Mouse (Mus musculus) regulatory T cell (primary cell): ENCODE measurements around the gene Trim11.

Experiments used
- in situ Hi-C: fragments of 300-600 bp; cut with MboI, MseI; formaldehyde crosslinking; loops from one replicate; pipeline ENCODE4 v1.15.1; 2025; ENCODE audit warnings: high pct_unique_total_duplicates

Gene Trim11

DNA sequence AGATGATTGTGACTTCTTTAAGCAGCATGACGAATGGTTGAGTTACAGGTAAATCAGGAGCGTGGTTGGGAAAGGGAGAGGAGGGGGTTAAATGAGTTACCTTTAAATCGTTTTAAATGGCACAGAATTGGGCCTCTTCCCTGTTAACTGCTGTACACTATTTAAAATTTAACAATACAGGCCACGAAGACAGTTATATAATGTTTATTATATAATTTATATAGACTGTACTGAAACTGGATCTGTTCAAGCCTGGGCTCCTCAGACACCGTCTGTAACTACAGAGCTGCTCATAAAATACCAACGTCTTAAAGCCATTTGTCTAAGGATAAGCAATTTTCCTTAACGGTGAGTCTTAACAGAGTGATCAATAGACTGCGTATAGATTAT, 22.0 kb upstream of the Trim11 start:
- in situ Hi-C loops = no loop called here

DNA sequence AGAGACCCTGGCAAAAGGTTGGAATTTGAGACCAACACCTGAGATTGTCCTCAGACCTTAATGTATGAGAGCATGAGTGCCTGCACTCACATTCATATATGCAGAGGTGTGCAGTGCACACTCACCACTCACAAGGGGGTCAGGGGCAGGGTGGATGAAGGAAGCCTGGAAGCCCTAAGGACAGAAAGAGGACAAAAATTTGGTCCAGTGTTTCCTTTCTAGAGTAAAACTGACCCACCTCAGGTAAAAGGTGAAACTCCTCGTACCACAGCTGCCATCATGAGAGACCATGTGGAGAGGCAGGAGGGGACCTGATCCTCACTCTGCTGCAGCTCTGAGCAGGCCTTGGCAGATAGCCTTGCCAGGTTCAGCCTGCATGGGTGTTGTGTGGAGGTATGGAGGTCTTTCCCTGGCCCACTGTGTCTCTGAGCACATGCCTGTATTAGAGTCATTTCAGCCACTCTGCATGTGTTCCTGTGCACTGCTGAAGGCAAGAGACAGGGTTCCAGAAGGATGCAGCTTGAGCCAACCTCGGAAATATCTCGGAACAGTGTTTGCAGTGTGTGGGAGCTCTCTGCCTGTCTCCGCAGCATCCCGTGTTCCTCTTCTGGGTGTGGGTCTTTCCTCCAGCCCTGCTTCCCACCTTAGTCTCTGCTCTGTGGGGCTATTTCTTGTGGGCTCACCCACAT, 20.5 kb upstream of the Trim11 start:
- in situ Hi-C loops = no loop called here

DNA sequence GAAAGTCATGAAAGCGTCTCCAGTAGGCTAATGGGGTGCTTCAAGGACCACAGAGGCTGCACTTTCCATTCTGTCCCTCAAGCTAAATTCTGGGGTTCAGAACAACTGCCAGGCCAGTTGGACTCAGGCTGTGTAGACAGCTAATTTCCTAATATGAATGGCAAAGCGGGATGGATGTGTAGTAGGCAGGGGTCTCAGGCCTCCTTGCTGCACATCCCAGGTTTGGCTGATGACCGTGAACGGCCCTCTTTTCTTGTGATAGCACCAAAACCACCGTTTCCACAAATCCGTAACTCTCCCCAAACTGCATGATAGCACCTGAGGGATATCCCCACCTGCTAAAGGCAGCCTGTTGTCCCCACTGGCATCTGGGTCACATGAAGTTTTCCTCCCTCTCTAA, 19.4 kb upstream of the Trim11 start:
- in situ Hi-C loops = no loop called here

DNA sequence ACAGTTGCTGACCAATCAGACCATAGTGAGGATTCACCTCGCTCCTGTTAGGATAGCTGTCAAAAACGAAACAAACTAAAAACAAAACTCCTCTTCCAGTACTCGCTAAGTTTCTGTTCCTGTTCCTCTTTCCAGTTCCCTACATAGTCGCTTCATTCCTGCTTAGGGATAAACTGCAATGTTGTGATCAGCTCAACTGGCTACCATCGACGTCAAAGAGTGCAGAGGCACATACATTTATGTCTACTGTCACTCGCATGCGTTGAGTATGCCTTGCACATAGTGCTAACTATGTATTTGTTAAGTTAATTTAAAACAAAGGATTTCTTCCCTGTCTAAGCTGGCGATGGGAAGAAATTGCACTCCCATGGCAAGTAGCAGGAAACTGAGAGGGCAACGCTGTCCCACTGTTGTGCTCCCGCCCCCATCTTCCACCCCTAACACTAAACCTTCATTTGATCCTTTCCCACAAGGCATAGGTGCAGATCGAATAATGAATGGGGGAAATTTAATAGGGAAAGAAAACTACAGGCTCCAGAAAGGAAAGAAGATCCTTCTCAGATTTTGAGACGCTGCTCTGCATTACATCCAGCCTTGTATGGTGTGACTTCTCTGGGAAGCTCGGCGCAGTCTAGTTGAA, 18.6 kb upstream of the Trim11 start:
- in situ Hi-C loops = no loop called here

DNA sequence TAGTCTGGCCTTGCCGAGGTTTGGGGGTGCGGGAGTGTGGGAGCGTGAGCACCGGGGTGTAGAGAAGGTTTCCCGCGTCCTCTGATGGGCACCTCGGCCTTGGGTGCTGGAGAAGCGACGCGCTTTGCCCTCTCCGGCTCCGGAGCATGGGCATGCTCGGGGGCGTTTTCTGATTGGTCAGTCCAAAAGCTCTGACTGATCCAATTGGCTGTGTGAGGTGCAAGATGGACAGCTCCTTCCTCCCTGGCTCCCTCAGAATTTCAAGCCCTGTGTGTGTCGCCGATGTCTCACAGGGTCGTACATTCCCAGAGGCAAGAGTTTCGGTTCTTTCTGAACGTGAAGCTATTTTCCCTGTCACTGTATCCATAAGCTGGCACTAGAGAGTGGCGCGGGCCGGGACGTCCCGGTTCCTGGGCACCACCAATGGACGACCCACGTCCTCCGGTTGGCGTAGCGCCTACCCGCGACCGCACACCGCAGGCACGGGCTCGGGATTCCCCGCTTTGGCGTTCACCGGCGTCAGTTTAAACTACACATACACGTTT, 17.9 kb upstream of the Trim11 start:
- in situ Hi-C loops = no loop called here

DNA sequence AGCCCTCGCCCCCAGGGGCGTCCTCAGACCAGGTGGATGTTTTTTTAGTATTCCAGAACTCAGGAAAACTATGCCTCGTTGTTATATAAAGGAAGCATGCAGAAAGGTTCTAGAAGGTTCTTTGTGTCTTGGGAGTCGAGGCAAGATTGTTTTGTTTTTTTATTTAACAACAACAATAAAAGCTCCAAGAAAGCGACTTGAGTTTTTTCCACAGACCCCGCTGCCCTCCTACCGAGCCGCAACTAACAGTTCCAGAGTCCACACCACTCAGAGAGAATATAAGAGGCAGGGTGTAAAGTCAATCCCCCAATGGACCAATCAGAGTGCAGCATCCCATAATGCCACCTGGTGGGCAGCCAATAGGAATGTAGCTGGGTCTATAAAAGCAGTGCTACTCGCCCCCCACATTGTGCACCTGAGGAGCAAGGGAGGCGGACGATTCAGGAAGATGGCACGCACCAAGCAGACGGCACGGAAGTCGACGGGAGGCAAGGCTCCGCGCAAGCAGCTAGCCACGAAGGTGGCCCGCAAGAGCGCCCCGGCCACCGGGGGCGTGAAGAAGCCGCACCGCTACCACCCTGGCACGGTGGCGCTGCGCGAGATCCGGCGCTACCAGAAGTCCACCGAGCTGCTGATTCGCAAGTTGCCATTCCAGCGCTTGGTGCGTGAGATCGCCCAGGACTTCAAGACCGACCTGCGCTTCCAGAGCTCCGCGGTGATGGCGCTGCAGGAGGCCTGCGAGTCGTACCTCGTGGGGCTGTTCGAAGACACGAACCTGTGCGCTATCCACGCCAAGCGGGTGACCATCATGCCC, 16.3 kb upstream of the Trim11 start:
- in situ Hi-C loops = no loop called here

DNA sequence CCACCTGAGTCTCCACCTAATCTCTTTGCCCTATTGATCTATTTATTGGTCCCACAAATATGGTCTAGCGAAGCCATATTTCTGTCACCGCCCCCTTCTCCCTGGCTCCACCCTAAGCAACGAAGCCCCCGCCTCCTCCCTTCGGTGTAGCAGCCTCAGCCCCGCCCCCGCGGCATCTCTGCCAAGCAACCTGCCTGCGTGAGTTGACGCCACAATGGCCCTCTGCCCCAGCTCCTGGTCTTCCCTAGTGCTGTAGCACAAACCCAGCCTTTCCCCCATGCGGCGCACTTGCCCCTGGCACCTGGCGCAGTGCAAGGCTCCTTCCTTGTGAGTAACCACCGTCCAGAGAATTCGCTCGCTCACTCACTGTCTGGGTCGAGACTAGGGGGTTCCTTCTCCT, 14.3 kb upstream of the Trim11 start:
- in situ Hi-C loops = no loop called here

DNA sequence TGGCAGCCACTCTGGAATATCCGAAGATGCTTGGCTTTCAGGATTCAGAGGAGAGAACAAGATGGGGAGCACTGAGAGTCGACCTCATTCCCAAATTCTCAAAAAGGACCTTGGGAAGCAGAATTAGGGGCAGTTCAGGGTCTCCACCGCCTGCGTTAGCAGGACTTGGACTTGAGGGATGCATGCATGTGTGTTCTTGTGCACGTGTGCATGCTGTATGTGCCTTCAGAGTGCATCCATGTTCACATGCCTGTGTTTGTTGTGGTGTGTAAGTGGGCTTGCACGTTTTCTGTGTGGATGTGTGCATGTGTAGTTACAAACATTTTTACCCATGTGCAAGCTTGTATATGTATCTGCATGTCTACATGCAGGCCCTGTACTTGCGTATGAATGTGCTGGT, 13.7 kb upstream of the Trim11 start:
- in situ Hi-C loops = no loop called here

DNA sequence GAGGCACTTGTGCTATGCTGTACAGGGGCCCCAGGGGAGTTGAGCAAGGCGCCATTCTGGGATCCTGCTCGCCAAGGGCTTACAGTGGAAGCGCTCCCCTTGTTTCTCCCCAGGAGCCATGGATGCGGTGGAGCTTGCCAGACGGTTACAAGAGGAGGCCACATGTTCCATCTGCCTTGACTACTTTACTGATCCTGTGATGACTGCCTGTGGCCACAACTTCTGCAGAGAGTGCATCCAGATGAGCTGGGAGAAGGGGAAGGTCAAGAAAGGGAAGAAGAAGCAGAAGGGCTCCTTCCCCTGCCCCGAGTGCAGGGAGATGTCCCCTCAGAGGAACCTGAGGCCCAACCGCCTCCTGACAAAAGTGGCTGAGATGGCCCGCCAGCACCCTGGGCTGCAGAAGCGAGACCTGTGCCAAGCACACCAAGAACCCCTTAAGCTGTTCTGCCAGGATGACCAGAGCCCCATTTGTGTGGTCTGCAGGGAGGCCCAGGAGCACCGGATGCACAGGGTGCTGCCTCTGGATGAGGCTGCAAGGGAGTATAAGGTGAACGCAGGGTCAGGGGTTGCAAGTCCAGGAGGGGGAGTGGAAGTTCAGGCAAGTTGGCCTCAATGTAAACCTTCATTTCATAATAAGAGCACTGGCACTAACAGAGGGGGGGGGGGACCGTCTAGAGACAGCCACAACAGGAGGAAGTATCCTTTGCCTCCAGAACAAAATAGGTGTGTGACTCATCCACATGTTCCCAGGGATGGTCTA, 12.7 kb upstream of the Trim11 start:
- in situ Hi-C loops = no loop called here

DNA sequence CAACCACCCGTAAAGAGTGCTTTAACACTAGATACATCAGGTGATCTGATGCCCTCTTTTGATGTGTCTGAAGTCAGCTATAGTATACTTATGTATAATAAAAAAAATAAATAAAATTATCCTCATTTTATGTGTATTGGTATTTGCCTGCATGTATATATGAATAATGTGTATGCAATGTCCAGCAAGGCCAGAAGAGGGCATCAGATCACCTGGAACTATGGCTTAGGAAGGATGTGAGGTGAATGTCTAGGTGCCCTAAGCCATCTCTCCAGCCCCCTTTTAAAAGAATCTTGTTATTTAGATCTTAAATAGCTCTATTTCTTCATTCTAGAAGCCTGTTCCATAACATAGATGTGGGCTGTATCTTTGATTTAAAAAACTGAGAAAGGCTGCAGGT, 10.5 kb upstream of the Trim11 start:
- in situ Hi-C loops = no loop called here

DNA sequence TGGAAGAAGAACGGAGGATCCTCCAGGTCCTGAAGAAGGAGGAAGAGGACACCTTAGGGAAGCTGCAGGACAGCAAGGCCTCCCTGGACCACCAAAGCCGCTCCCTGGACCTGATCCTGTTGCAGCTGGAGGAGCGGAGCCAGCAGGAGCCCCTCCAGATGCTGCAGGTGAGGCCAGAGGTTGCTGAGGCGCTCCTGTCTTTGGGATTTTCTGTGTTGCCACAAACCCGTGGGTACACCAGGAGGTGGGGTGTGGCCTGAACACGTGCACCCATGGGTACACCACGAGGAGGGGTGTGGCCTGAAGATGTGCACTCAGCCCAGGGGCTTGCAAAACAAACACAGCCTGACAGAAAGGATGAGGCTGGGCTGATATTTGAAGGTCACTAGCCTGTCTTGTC, 9.3 kb upstream of the Trim11 start:
- in situ Hi-C loops = no loop called here

DNA sequence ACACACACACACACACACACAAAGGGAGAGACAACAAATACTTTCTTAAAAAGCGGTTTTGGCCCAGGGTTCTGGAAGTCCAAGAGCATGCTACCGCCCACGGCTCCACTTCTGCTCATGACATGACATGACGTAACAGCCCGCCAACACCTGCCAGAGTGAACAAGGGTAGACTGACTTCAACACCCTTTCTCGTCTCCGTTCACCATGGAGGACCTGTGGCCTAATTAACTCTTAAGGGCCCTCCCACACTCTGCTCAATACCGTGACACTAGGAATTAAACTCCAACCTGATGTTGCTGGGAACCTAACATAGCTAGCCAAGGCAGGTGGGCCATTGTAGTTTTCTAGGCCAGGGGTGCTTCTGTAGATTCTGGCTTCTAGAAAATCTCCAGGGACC, 8.9 kb upstream of the Trim11 start:
- in situ Hi-C loops = no loop called here

DNA sequence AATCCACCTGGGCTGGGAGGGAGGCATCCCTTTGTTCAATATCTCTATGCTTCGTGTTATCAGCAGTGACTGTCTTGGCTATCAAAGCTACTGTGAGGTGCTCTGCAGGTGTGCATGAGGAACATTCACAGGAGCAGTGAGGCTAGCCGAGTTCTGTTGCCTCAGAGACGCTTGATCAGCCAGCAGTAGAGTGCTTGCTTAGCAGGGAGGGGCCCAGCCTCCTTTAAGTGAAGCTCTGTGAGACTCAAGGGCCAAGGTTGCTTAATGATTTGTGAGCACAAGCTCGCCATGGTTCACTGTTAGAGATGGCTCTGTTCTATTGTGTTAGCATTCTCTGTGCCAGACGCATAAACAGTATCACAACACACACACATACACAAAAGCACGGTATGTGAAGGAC, 8.2 kb upstream of the Trim11 start:
- in situ Hi-C loops = no loop called here

DNA sequence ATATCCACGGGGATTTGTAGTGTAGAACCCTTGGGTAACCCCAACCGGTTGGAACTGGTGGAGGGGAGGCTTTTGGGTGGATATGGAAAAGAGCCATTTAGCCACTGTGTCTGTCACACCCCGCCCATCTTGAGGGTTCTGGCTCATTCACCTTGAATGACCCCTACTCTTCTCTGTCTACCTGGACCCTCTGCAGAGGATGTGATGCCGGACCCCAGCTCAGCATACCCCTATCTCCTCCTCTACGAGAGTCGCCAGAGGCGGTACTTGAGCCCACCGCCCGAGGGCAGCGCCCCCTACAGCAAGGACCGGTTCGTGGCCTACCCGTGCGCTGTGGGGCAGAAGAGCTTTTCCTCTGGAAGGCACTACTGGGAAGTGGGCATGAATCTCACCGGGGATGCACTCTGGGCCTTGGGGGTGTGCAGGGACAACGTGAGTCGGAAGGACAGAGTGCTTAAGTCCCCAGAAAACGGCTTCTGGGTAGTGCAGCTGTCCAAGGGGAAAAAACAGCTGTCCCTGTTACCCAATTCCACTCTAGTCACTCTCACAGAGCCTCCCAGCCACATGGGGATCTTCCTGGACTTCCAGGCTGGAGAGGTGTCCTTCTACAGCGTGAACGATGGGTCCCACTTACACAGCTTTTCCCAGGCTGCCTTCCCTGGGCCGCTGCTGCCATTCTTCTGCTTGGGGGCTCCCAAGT, 6.9 kb upstream of the Trim11 start:
- in situ Hi-C loops = no loop called here

DNA sequence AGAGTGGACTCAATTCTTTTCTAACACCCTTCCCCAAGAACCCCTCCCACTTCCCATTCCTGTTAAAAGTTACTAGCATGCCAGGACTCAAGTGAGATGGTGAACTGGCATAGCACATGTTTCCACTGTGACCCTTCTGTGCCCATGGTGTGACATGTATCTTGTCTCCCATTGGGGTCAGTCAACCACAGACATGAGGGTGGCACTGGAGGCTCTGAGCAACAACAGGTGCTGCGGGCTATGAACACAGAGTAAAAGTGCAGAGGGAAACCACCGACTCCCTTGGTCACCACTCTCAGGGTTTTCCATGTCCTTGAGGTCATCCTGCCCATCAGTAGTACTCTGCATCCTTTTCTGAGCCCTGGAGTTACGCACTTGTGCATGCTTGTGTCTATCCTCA, 6.1 kb upstream of the Trim11 start:
- in situ Hi-C loops = no loop called here

DNA sequence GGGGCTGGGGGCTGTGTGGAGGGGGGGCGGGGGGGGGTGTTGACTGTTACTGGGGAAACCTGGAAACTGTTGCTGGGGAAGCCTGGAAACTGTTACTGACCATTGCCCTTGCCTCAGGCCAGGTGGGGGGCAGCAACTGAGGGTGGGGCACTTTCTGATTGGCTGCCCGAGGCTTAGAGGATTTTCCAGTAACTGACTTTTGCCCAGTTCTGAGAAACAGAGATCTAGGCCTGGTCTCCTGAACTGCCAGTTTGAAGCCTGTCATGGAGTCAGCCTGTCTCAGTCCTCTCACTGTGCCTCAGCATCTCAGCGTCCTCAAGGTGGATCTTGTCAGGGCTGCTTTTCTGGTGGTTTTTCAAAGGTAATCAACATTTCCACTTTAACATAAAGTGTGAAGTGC, 3.5 kb upstream of the Trim11 start:
- in situ Hi-C loops = no loop called here

DNA sequence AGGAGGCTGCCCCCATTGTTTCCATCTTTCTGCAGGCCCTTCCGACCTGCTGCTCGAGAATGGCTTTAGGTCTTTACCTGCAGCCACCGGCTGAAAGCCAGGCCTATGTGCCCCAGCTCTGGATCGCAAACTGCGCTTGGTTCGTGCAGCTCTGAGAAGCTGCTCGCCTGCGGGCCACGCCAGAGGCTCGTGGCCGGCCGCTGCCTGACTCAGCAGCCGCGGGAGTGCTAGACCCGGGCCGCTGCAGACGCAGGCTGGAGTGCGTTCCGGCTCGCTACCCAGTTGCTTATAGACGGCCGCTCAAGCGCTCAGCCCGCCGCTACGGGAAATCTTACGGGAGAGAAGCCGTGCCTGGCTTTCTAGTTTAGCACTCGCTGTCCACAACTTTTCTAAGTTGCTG, 743 bp upstream of the Trim11 start:
- in situ Hi-C loops = no loop called here

DNA sequence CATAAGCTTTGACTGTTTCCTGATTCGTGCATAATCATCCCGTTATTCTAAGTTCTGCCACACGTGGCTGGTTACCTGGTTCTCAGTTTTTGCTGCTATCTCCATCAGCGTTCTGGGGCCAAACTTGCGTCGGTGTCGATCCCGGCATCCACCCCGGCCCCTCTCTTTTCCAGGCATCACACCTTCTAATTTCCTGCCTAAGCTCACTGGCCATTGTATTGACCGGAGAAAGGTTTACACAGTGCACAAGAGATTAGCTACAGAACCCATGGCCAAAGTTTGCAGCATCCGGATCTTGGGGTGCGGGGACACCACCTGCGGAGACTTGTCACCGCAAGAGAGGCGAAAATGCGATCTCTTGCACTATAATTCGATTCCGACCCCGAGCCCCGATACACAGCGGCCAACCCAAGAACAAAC, 276 bp upstream of the Trim11 start:
- in situ Hi-C loops = no loop called here

DNA sequence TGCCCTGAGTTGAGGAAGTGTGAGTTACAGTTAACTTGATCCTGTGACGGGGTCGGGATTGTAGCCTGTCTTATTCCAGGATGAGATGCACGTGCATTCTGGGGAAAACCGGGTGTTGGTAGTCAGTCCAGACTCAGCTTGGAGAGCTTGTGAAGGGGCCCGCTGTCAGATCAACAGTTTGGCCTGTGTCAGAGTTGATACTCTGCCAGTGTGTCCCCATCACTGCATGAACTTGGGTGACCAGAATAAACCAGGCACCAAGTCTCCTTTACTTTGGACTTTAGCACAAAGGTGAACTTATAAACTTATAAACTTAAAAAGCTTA, 775 bp downstream of the Trim11 start:
- in situ Hi-C loops = no loop called here

DNA sequence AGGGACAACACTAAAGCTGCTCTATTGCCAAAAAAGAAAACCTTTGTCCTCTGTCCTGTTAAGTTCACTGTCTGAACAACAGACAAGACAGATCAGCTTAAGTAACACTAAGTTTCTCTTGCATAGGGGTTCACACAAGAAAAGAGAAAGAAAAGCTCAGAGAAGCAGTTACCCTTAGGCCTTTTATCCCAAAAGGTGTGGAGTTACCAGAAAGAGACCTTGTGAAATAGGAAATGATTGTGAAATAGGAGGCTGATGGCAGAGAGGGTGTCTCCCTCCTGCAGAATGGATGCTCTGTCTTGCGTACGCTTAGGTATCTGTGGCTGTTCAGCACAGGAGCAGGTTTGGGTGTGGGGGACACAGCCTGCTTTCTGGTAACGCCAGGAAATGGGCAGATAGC, 1.3 kb downstream of the Trim11 start:
- in situ Hi-C loops = no loop called here

DNA sequence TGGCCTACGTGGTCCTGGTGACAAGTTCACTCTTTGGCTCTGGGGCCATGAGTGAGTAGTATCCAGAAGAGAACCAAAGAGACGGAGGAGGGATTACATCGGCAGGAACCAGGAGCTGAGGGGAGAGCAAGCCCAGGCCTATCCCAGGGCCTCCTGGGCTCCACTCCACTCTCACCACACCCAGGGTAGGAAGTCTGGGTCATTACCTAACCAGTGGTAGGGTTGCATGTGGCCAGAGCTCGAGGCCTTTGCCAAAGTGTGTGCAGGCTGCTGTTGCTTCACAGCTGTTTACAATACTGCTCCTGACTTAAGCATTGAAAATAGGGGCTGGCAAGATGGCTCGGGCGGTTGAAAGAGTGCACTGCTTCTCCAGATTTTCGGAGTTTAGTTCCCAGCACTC, 1.8 kb downstream of the Trim11 start:
- in situ Hi-C loops = no loop called here
